Comparison of ENCODE assay signal across 9 mouse cellular contexts in genomic region chr9:105394720-105395119, GRCm38 (mm10). TPM values are rescaled to one million over a fixed set of nuclear protein-coding genes. Genes with fewer than 3 reads are reported as not detected.
DNase-seq lines count a peak whose midpoint lies in the region; ATAC-seq and TF ChIP-seq lines count a peak whose summit lies in the region.
"Had no signal": no experiment of that assay in that cellular context is flagged by ENCODE, and none has a peak within 500 bp of the region (broad histone marks: within the 10 kb centered on the region; RNA-seq: fewer than 3 reads in every experiment).

No protein-coding gene starts in this region.

- no peak for TF ChIP-seq CTCF in G1E (IDR thresholded peaks at IDR 0.05; ENCODE audit: low read depth, low read length)

- H3K4me3 ChIP-seq in heart, embryonic 11.5 days (ENCODE audit: low read depth, low read length) = peak overlapping the region; percentile 80
- H3K4me3 ChIP-seq in G1E (ENCODE audit: low read depth, low read length) = peak overlapping the region; percentile 74
- H3K4me3 ChIP-seq in hindbrain, embryonic 10.5 days = peak overlapping the region; percentile 81
- H3K4me3 ChIP-seq in megakaryocyte, embryonic 14.5 days (replicated peaks) = peak overlapping the region; percentile 96

- H3K27me3 ChIP-seq in heart, embryonic 11.5 days (ENCODE audit: control insufficient read depth, insufficient read depth, low read length) = no peaks in the 10 kb centered on the region
- no peaks in the 10 kb centered on the region for H3K27me3 ChIP-seq in G1E (ENCODE audit: insufficient read depth, low read length)
- peaks cover 5% of the 10 kb centered on the region; the same call in 1 of the 2 replicates for H3K27me3 ChIP-seq in hindbrain, embryonic 10.5 days (ENCODE audit: insufficient read depth, poor library complexity, severe bottlenecking)
- no peaks in the 10 kb centered on the region for H3K27me3 ChIP-seq in megakaryocyte, embryonic 14.5 days (replicated peaks)

- ATAC-seq in heart, embryonic 11.5 days (replicated peaks; ENCODE audit: insufficient number of reproducible peaks, low FRiP score, low TSS enrichment) = 0 out of 2 replicates have a peak, but pooled peaks have one; percentile 3
- no peak for ATAC-seq in G1E (ENCODE audit: extremely low read depth, insufficient number of reproducible peaks, low FRiP score, poor library complexity, severe bottlenecking)

- H3K9ac ChIP-seq in heart, embryonic 11.5 days (ENCODE audit: low read depth, low read length) = peak overlapping the region; percentile 79

- H3K4me2 ChIP-seq in heart, embryonic 11.5 days = peak overlapping the region; percentile 83

- H3K36me3 ChIP-seq in heart, embryonic 11.5 days (ENCODE audit: control insufficient read depth, insufficient read depth, low read length) = no peaks in the 10 kb centered on the region
- H3K36me3 ChIP-seq in G1E (replicated peaks) = peaks cover 27% of the 10 kb centered on the region
- H3K36me3 ChIP-seq in hindbrain, embryonic 10.5 days = peaks cover 26% of the 10 kb centered on the region
- peaks cover 30% of the 10 kb centered on the region for H3K36me3 ChIP-seq in megakaryocyte, embryonic 14.5 days (replicated peaks; ENCODE audit: low read length)

- no peak for DNase-seq in heart, postnatal 25 days (ENCODE audit: low spot score)
- DNase-seq in G1E (ENCODE audit: low spot score) = no peak
- no peak for DNase-seq in hindbrain, embryonic 10.5 days (ENCODE audit: low spot score)
- no peak for DNase-seq in spleen, postnatal 36 days (ENCODE audit: low spot score in 2 of 2)
- no peak for DNase-seq in adrenal gland, adult 8-10 months
- DNase-seq in cerebellum, postnatal 36 days = no peak

- no peaks in the 10 kb centered on the region for H3K9me3 ChIP-seq in heart, embryonic 11.5 days (replicated peaks; ENCODE audit: control insufficient read depth, low read length)
- no peaks in the 10 kb centered on the region for H3K9me3 ChIP-seq in G1E (replicated peaks)
- H3K9me3 ChIP-seq in hindbrain, embryonic 10.5 days = no peaks in the 10 kb centered on the region
- H3K9me3 ChIP-seq in megakaryocyte, embryonic 14.5 days = no peaks in the 10 kb centered on the region

- H3K27ac ChIP-seq in heart, embryonic 11.5 days (ENCODE audit: low read depth, low read length) = no peak overlapping the region
- H3K27ac ChIP-seq in hindbrain, embryonic 10.5 days = no peak overlapping the region

- intact Hi-C loops in heart, postnatal 25 days (cut with DNase I) = loop anchor here (5.0 to 10.0 kb wide), 4 partner anchors 103 to 1050 kb away; partner anchors contain the start of genes Abhd14a, Abhd14b, Mrpl3 and Nudt16

- peaks cover 13% of the 10 kb centered on the region for H3K4me1 ChIP-seq in heart, embryonic 11.5 days (ENCODE audit: control insufficient read depth, insufficient read depth, low read length)
- H3K4me1 ChIP-seq in G1E (ENCODE audit: insufficient read depth, low read depth, low read length) = peaks cover 37% of the 10 kb centered on the region
- H3K4me1 ChIP-seq in hindbrain, embryonic 10.5 days (replicated peaks) = peaks cover 22% of the 10 kb centered on the region
- H3K4me1 ChIP-seq in megakaryocyte, embryonic 14.5 days = peaks cover 44% of the 10 kb centered on the region

- WGBS in heart, embryonic 11.5 days (ENCODE audit: insufficient replicate concordance) = 12% methylated on average over 11 of the region's 11 CpGs
- 15% methylated on average over 11 of the region's 11 CpGs for WGBS in hindbrain, embryonic 10.5 days

RNA-seq across cellular contexts. Expression of gene Aste1, which starts 0.5 kb away (rescaled TPM):
- polyA plus RNA-seq in heart, embryonic 11.5 days (2014; fragmentation: Nextera tagmentation; extraction: Ambion mirVana) = 14.6 and 19.3 TPM in 2 replicates
- 1 to 10 TPM; 5.8 to 6.4 TPM for total RNA-seq in heart, postnatal 25 days (2021)
- 27.9 and 40.6 TPM in 2 replicates for total RNA-seq in G1E (2014; fragmentation: Nextera tagmentation)
- total RNA-seq in G1E (2017) = 20.1 and 23.9 TPM in 2 replicates
- 2.6 and 2.9 TPM in 2 replicates for polyA plus RNA-seq in G1E (2012)
- 15.0 and 15.4 TPM in 2 replicates for polyA plus RNA-seq in hindbrain, embryonic 10.5 days (2016; fragmentation: Nextera tagmentation; extraction: Ambion mirVana)
- not detected in 2 replicates for polyA plus RNA-seq in megakaryocyte, embryonic 14.5 days (2012; ENCODE audit: insufficient read depth, low replicate concordance)
- total RNA-seq in adrenal gland, adult 8-10 months (2022) = 10 to 100 TPM; 10.0 to 14.0 (median 10.4) TPM

RNA-seq across cellular contexts. Expression of gene Nek11, which starts 0.6 kb away (rescaled TPM):
- polyA plus RNA-seq in heart, embryonic 11.5 days (2014; fragmentation: Nextera tagmentation; extraction: Ambion mirVana) = 0.30 TPM in 2 replicates
- total RNA-seq in heart, postnatal 25 days (2021) = not detected
- total RNA-seq in G1E (2014; fragmentation: Nextera tagmentation) (not detected in 2 replicates), G1E (2017) (0.06 TPM in 1 of 2 replicates, not detected in the other)
- polyA plus RNA-seq in G1E (2012) = 0.02 TPM in 1 of 2 replicates, not detected in the other
- 1.1 and 1.5 TPM in 2 replicates for polyA plus RNA-seq in hindbrain, embryonic 10.5 days (2016; fragmentation: Nextera tagmentation; extraction: Ambion mirVana)
- polyA plus RNA-seq in megakaryocyte, embryonic 14.5 days (2012; ENCODE audit: insufficient read depth, low replicate concordance) = 0.10 and 1.7 TPM in 2 replicates
- total RNA-seq in adrenal gland, adult 8-10 months (2022) = under 1 TPM in 3 of 4 experiments, not detected in 1; 0.24 to 0.87 (median 0.77) TPM
- total RNA-seq: common myeloid progenitor, adult 5-6 weeks had no signal
